Mouse (Mus musculus) NIH3T3 (cell line): ENCODE measurements at regions not wholly inside any gene's neighbourhood (a gene's known extent, or its start where the extent isn't known, plus 50 kb on each side); places are given as distances from the start of the nearest gene placed in this dataset.

Experiments used
- DNase-seq: peaks from one replicate; pipeline ENCODE4 v3.0.0-alpha.2; 2012; ENCODE audit warnings: low read depth

DNA sequence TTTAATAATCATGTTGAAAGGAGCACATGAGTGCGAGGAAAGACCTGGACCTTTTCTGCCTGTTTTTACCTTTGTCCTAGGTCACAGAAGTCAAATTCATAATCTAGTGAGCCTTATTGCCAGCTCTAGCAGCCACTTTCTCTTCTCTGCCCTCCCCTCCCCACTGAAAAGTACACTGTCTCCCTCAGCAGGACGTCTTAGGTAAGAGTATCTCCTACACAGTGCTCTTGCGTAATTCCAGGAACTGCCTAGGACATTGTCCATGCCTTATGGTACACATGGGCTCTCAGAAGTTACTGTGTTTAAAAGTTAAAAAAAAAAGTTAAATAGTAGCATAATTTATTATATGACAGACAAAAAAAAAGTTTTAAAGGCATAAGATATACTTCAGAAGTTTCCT, 100.7 kb upstream of the Irak1bp1 start:
- no peak for DNase-seq

GRCm38 (mm10) chr9:82729646-82730045, 99.7 kb upstream of the Irak1bp1 start:
- DNase-seq: no peak

GRCm38 (mm10) chr9:82733024-82733585, 96.2 kb upstream of the Irak1bp1 start:
- no peak for DNase-seq

DNA sequence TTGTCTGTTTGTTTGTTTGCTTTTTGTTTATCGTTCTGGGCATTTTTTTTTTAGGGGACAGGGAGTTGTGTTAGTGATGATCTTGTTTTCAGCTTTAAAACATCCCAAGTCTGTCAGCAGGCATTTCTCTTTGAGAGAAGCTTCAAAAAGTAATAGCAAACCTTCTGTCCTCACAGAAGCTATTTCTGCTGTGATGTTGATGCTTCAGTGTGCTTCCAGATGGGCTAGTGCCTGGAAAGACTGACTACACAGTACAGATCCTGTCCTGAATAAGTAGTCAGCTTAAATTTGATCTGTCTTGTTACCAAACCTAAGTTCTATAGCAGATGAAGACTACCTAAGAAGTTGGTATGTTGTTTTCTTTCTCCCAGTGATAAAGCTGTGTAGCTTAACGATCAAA, 94.4 kb upstream of the Irak1bp1 start:
- no peak for DNase-seq

DNA sequence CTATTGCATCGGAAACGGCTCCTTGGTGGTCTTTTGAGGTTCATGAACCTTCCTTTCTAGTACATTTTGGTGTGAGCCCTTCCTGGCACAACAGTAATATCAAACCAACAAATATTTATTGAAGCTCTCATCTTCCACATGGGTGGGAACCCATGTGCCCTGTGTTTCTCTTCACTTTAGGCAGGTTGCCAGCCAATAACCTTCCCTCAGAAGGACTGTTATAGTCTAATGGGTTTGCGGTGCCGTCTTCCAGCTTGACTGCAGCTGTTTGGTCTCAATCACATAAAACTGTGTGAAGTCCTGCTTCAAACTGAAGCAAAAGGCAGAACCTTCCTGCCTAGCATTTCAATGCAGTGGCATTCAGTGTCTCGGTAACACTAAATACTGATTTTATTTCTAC, 69.4 kb upstream of the Irak1bp1 start:
- DNase-seq: no peak

- no peak for DNase-seq
These were observed 68.5 kb upstream of the Irak1bp1 start for GRCm38 (mm10) chr9:82760682-82761468.

DNA sequence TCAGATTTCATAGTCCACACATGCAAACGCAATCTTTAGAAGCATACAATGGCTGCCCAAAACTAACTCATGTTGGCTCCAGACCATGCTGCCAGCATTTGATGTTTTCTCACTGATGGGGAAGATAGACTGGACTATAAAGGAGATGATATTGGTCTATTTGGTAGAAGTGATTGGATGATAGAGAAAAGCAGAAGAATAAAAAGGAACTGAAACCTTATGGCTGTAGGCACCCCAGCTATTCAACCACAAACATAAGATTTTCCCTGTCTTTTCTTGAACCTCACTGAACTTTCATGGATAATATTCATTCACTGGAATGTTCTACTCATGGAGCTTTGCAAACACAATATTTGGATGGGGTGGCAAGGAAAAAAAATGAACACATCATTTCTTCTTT, 65.7 kb upstream of the Irak1bp1 start:
- DNase-seq: no peak
